In genomic region chr12:4278978-4279755, GRCm38 (mm10) we compare ENCODE assay signal across 28 mouse cellular contexts. TPM values are rescaled to one million over a fixed set of nuclear protein-coding genes. Genes with fewer than 3 reads are reported as not detected.
DNase-seq lines count a peak whose midpoint lies in the region; ATAC-seq and TF ChIP-seq lines count a peak whose summit lies in the region.
"Had no signal": no experiment of that assay in that cellular context is flagged by ENCODE, and none has a peak within 500 bp of the region (broad histone marks: within the 10 kb centered on the region; RNA-seq: fewer than 3 reads in every experiment).

No protein-coding gene starts in this region.

- no peaks in the 10 kb centered on the region for H3K27me3 ChIP-seq in spleen, adult 2 months (ENCODE audit: control insufficient read depth, insufficient read depth, low read length)
- H3K27me3 ChIP-seq: embryonic facial prominence, embryonic 15.5 days; forebrain, embryonic 15.5 days; hindbrain, embryonic 15.5 days; intestine, embryonic 15.5 days; liver, embryonic 15.5 days; lung, embryonic 15.5 days had no signal

- no peak for TF ChIP-seq POLR2A in spleen, adult 2 months (IDR thresholded peaks at IDR 0.05; ENCODE audit: low read depth, low read length)

- no peak overlapping the region for H3K4me3 ChIP-seq in spleen, adult 2 months (ENCODE audit: extremely low read depth, insufficient read depth, insufficient read length)
- H3K4me3 ChIP-seq: embryonic facial prominence, embryonic 15.5 days; forebrain, embryonic 15.5 days; heart, adult 2 months; hindbrain, embryonic 15.5 days; intestine, embryonic 15.5 days; liver, embryonic 15.5 days; lung, embryonic 15.5 days; midbrain, embryonic 10.5 days had no signal

- peak; percentile 90 to 93 for ATAC-seq in hematopoietic stem cell, adult 5-6 weeks (replicated peaks in 1 of 2; ENCODE audit: insufficient read depth in 1 of 2, low FRiP score in 2 of 2, low TSS enrichment in 1 of 2, low read depth in 1 of 2, poor library complexity in 2 of 2, severe bottlenecking in 2 of 2)
- peak; percentile 76 for ATAC-seq in neutrophil, adult 5-6 weeks (ENCODE audit: extremely low read depth, insufficient number of reproducible peaks, low FRiP score, poor library complexity, severe bottlenecking)
- ATAC-seq: forebrain, embryonic 15.5 days; intestine, embryonic 15.5 days; midbrain, embryonic 16.5 days had no signal

- TF ChIP-seq CTCF in spleen, adult 2 months (IDR thresholded peaks at IDR 0.05; ENCODE audit: extremely low read depth, insufficient read depth, insufficient read length, insufficient replicate concordance): no peak

- H3K27ac ChIP-seq in spleen, adult 2 months (ENCODE audit: insufficient read depth, low read length): peak overlapping the region; percentile 69
- H3K27ac ChIP-seq: embryonic facial prominence, embryonic 15.5 days; forebrain, embryonic 15.5 days; heart, adult 2 months; hindbrain, embryonic 15.5 days; intestine, embryonic 15.5 days; liver, embryonic 15.5 days; lung, embryonic 15.5 days; midbrain, embryonic 10.5 days had no signal

- peaks cover 3% of the 10 kb centered on the region for H3K4me1 ChIP-seq in spleen, adult 2 months (ENCODE audit: control insufficient read depth, insufficient read depth, insufficient read length)
- H3K4me1 ChIP-seq: embryonic facial prominence, embryonic 15.5 days; forebrain, embryonic 15.5 days; hindbrain, embryonic 15.5 days; intestine, embryonic 15.5 days; lung, embryonic 15.5 days; midbrain, embryonic 10.5 days had no signal

- peaks cover 11% of the 10 kb centered on the region for H3K36me3 ChIP-seq in spleen, adult 2 months (ENCODE audit: control insufficient read depth, insufficient read depth, low read length)
- H3K36me3 ChIP-seq: intestine, embryonic 15.5 days had no signal

- 50% methylated on average over 3 of the region's 3 CpGs for WGBS in spleen, adult 2 months

- DNase-seq in spleen, adult 2 months (ENCODE audit: low read depth in 1 of 2, low spot score in 2 of 2): peak; percentile 5 to 41
- no peak for DNase-seq in spleen, adult 12 weeks (ENCODE audit: low spot score)
- peak; percentile 22 for DNase-seq in MEL-GATA-1-ER (ENCODE audit: extremely low read depth, low read depth)
- DNase-seq in adrenal gland, adult 8-10 months: no peak
- no peak for DNase-seq in kidney, adult 9 months
- no peak for DNase-seq in cerebellum, adult 9-11 months
- DNase-seq: adrenal gland, postnatal 10 days; cerebellum, adult 8-10 months; gastrocnemius, postnatal 25 days; heart, adult 2 months; heart, postnatal 36 days; kidney, postnatal 36 days; layer of hippocampus, postnatal 36 days; lung, postnatal 36 days; right cerebral cortex, postnatal 14 days; spleen, adult 18-20 months; thymus, adult 2 months; thymus, postnatal 4 days had no signal

RNA-seq across cellular contexts. Expression of gene Cenpo, which starts 45.1 kb away (rescaled TPM):
- 10.6 and 13.1 TPM in 2 replicates for polyA plus RNA-seq in spleen, adult 2 months (2012; rRNA removed)
- total RNA-seq in hematopoietic stem cell, adult 5-6 weeks (2017): 36.5 and 38.2 TPM in 2 replicates
- 22.7 and 31.3 TPM in 2 replicates for total RNA-seq in neutrophil, adult 5-6 weeks (2017)
- 10 to 100 TPM in 3 of 4 experiments, 1 to 10 TPM in 1; 8.3 to 15.3 (median 12.2) TPM for total RNA-seq in adrenal gland, adult 8-10 months (2022)

RNA-seq across cellular contexts. Expression of gene Ptrhd1, which starts 45.3 kb away (rescaled TPM):
- 3.4 and 4.1 TPM in 2 replicates for polyA plus RNA-seq in spleen, adult 2 months (2012; rRNA removed)
- 3.4 and 5.1 TPM in 2 replicates for total RNA-seq in hematopoietic stem cell, adult 5-6 weeks (2017)
- total RNA-seq in neutrophil, adult 5-6 weeks (2017): 2.5 and 2.8 TPM in 2 replicates
- 1 to 10 TPM; 7.0 to 9.4 (median 8.5) TPM for total RNA-seq in adrenal gland, adult 8-10 months (2022)

Comparison
In these comparisons a context has a peak if more than half of its experiments do, and no peak if none do; other contexts are left out.
1. DNase-seq: peak in spleen, adult 2 months (2 of 2) and MEL-GATA-1-ER (single experiment); none in spleen, adult 12 weeks (single experiment), adrenal gland, adult 8-10 months (single experiment), kidney, adult 9 months (single experiment) and cerebellum, adult 9-11 months (single experiment).